Mouse (Mus musculus): ENCODE results near the gene Lef1. TPM values are rescaled to one million over a fixed set of nuclear protein-coding genes. Genes with fewer than 3 reads are reported as not detected.

Gene Lef1
- total and polyA plus RNA-seq, 3 experiments, result 0.18 to 0.54 TPM; not detected in 1

GRCm38 (mm10) chr3:131155066-131155465 is 44.8 kb downstream of the Lef1 start:
- Histone ChIP-seq H3K9me3 (replicated peaks; ENCODE audit: insufficient read depth, low read length) (no peaks in the 10 kb centered on the region), H3K36me3 (ENCODE audit: control insufficient read depth in 1 of 2, insufficient read depth in 2 of 2, low read length in 2 of 2) (no peaks in the 10 kb centered on the region), H3K4me3 (ENCODE audit: control insufficient read depth in 1 of 2, insufficient read depth in 1 of 2, low read depth in 2 of 2, low read length in 2 of 2) (no peak overlapping the region), H3K27ac (ENCODE audit: control insufficient read depth, low read depth, low read length) (no peak overlapping the region), H3K27me3 (ENCODE audit: control insufficient read depth in 1 of 2, insufficient read depth in 2 of 2, low read length in 2 of 2) (no peaks in the 10 kb centered on the region), H3K9ac (ENCODE audit: control insufficient read depth, low read depth, low read length, poor library complexity, severe bottlenecking) (no peak overlapping the region), H3K4me1 (ENCODE audit: control insufficient read depth in 1 of 2, insufficient read depth in 2 of 2, low read length in 2 of 2) (no peaks in the 10 kb centered on the region), H3K79me2 (ENCODE audit: control insufficient read depth, insufficient read depth, low read length, poor library complexity) (no peaks in the 10 kb centered on the region)
- TF ChIP-seq MYB (IDR thresholded peaks at IDR 0.05; ENCODE audit: low read depth, low read length) (no peak), EP300 (IDR thresholded peaks at IDR 0.05; ENCODE audit: low read depth in 1 of 2, low read length in 2 of 2) (no peak), RCOR1 (IDR thresholded peaks at IDR 0.05; ENCODE audit: low read depth, low read length) (no peak), ETS1 (IDR thresholded peaks at IDR 0.05; ENCODE audit: low read depth, low read length) (no peak), NELFE (IDR thresholded peaks at IDR 0.05; ENCODE audit: low read depth, low read length) (no peak), POLR2AphosphoS2 (IDR thresholded peaks at IDR 0.05; ENCODE audit: low read length) (no peak), CHD1 (IDR thresholded peaks at IDR 0.05; ENCODE audit: low read depth, low read length) (no peak), TCF12 (IDR thresholded peaks at IDR 0.05; ENCODE audit: low read depth, low read length) (no peak), CHD2 (IDR thresholded peaks at IDR 0.05; ENCODE audit: low read length) (no peak), MXI1 (IDR thresholded peaks at IDR 0.05; ENCODE audit: low read depth, low read length) (no peak), USF1 (IDR thresholded peaks at IDR 0.05; ENCODE audit: low read depth, low read length) (no peak), MAX (IDR thresholded peaks at IDR 0.05; ENCODE audit: low read length) (no peak), POLR2AphosphoS5 (IDR thresholded peaks at IDR 0.05; ENCODE audit: borderline replicate concordance, low read depth, low read length) (no peak), SIN3A (IDR thresholded peaks at IDR 0.05; ENCODE audit: low read length) (no peak), MEF2A (IDR thresholded peaks at IDR 0.05; ENCODE audit: extremely low read depth, insufficient replicate concordance, low read depth, low read length, poor library complexity, severe bottlenecking) (no peak)
- DNase-seq (ENCODE audit: low read depth, low spot score), result no peak

- H3K4me3 ChIP-seq (ENCODE audit: control insufficient read depth in 1 of 2, insufficient read depth in 1 of 2, low read depth in 2 of 2, low read length in 2 of 2), result no peak overlapping the region
- no peak overlapping the region for H3K9ac ChIP-seq (ENCODE audit: control insufficient read depth, low read depth, low read length, poor library complexity, severe bottlenecking)
- DNase-seq (ENCODE audit: low read depth, low spot score), result no peak
- TF ChIP-seq MYB (IDR thresholded peaks at IDR 0.05; ENCODE audit: low read depth, low read length), result no peak
- no peak for TF ChIP-seq KAT2A (conservative IDR thresholded peaks at IDR 0.05; ENCODE audit: low read depth, low read length)
- TF ChIP-seq TBP (IDR thresholded peaks at IDR 0.05; ENCODE audit: low read depth, low read length), result no peak
- TF ChIP-seq CHD1 (IDR thresholded peaks at IDR 0.05; ENCODE audit: low read depth, low read length), result no peak
- TF ChIP-seq USF1 (IDR thresholded peaks at IDR 0.05; ENCODE audit: low read depth, low read length), result no peak
- TF ChIP-seq NELFE (IDR thresholded peaks at IDR 0.05; ENCODE audit: low read depth, low read length), result no peak
- no peak for TF ChIP-seq USF2 (IDR thresholded peaks at IDR 0.05; ENCODE audit: borderline replicate concordance in 1 of 2, insufficient read depth in 1 of 2, low read depth in 1 of 2, low read length in 2 of 2)
- no peak for TF ChIP-seq ZC3H11A (IDR thresholded peaks at IDR 0.05; ENCODE audit: low read depth, low read length)
- no peak for TF ChIP-seq NRF1 (IDR thresholded peaks at IDR 0.05; ENCODE audit: insufficient read depth, low read depth, low read length, poor library complexity, severe bottlenecking)
- TF ChIP-seq POLR2A (IDR thresholded peaks at IDR 0.05; ENCODE audit: control insufficient read depth in 1 of 2, insufficient read depth in 1 of 2, low read depth in 1 of 2, low read length in 2 of 2, poor library complexity in 1 of 2), result no peak
- no peak for TF ChIP-seq JUND (IDR thresholded peaks at IDR 0.05; ENCODE audit: low read depth, low read length)
- TF ChIP-seq SMC3 (IDR thresholded peaks at IDR 0.05; ENCODE audit: low read depth, low read length), result no peak
- TF ChIP-seq ELF1 (IDR thresholded peaks at IDR 0.05; ENCODE audit: low read depth, low read length), result no peak
- TF ChIP-seq RAD21 (IDR thresholded peaks at IDR 0.05; ENCODE audit: low read depth, low read length), result no peak
- no peak for TF ChIP-seq EP300 (IDR thresholded peaks at IDR 0.05; ENCODE audit: low read depth in 1 of 2, low read length in 2 of 2)
- TF ChIP-seq MAFK (IDR thresholded peaks at IDR 0.05; ENCODE audit: borderline replicate concordance, low read depth, low read length), result no peak
- no peak for TF ChIP-seq CHD2 (IDR thresholded peaks at IDR 0.05; ENCODE audit: low read length)
- H3K79me2 ChIP-seq (ENCODE audit: control insufficient read depth, insufficient read depth, low read length, poor library complexity), result no peaks in the 10 kb centered on the region
- no peaks in the 10 kb centered on the region for H3K27me3 ChIP-seq (ENCODE audit: control insufficient read depth in 1 of 2, insufficient read depth in 2 of 2, low read length in 2 of 2)
- no peaks in the 10 kb centered on the region for H3K36me3 ChIP-seq (ENCODE audit: control insufficient read depth in 1 of 2, insufficient read depth in 2 of 2, low read length in 2 of 2)
- no peak overlapping the region for H3K27ac ChIP-seq (ENCODE audit: control insufficient read depth, low read depth, low read length)
- no peaks in the 10 kb centered on the region for H3K9me3 ChIP-seq (replicated peaks; ENCODE audit: insufficient read depth, low read length)
- H3K4me1 ChIP-seq (ENCODE audit: control insufficient read depth in 1 of 2, insufficient read depth in 2 of 2, low read length in 2 of 2), result no peaks in the 10 kb centered on the region
These were observed 45.4 kb downstream of the Lef1 start for GRCm38 (mm10) chr3:131155657-131156056.

Measured in MEL (cell line).